Mouse (Mus musculus) olfactory bulb, adult 2 months (tissue): ENCODE measurements around the gene Cdc25b.

Source experiments
- CTCF ChIP-seq: fragments of 200-500 bp; IDR thresholded peaks from 2 replicates; pipeline ENCODE4 v1.5.1; 2012; ENCODE audit warnings: low read depth, mild to moderate bottlenecking, low read length, moderate library complexity; ENCODE audit not compliant: insufficient read depth
- POLR2A ChIP-seq: fragments of 200-500 bp; IDR thresholded peaks from 2 replicates; pipeline ENCODE4 v1.6.1; 2012; ENCODE audit warnings: mild to moderate bottlenecking, low read depth, low read length, moderate library complexity; ENCODE audit not compliant: insufficient read depth

DNA sequence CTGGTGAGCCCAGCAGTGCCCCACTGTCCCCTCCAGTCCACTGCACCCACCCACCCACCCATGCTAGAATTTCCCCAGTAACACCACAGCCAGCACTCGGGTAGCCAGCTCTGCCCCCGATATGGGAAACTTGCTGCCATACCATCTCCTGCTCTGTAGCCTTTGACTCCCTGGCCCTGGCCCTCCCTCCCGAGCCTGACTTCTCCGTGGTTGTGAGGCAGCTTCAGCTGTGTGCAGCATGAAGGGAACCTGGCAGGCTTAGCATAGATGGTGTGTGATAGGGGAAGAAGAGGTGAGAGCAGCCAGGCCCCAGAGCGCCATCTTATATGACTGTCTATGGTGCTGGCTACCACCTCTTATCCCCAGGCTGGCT, 46.2 kb upstream of the Cdc25b start:
- no peak for TF ChIP-seq CTCF
- TF ChIP-seq POLR2A, result no peak
